Mouse (Mus musculus) stomach, embryonic 15.5 days (tissue): ENCODE results near the gene Tnfsf9. TPM values are rescaled to one million over a fixed set of nuclear protein-coding genes. Genes with fewer than 3 reads are reported as not detected.
A peak's percentile ranks its signal among the peaks of the same experiment; 100 is the strongest.

ENCODE experiments used
- ATAC-seq: fragments of 200-750 bp; cut with Nextera tagmentation; 2 replicates; pipeline ENCODE4 v1.8.0; 2017; ENCODE audit warnings: low read depth, moderate number of reproducible peaks, moderate TSS enrichment; ENCODE audit not compliant: insufficient read depth, low FRiP score
- H3K27ac ChIP-seq: fragments of 300-500 bp; sonication (generic); 2 replicates; pipeline ENCODE4 v1.5.1; 2015; ENCODE audit warnings: mild to moderate bottlenecking, inconsistent platforms
- H3K27me3 ChIP-seq: fragments of 300-500 bp; sonication (generic); replicated peaks from 2 replicates; pipeline ENCODE4 v1.6.1; 2015; ENCODE audit warnings: inconsistent platforms
- H3K36me3 ChIP-seq: fragments of 300-500 bp; sonication (generic); 2 replicates; pipeline ENCODE4 v1.6.1; 2015; ENCODE audit warnings: inconsistent platforms
- H3K4me1 ChIP-seq: fragments of 300-500 bp; sonication (generic); 2 replicates; pipeline ENCODE4 v1.6.1; 2015; ENCODE audit warnings: inconsistent platforms
- H3K4me2 ChIP-seq: fragments of 300-500 bp; sonication (generic); 2 replicates; pipeline ENCODE4 v1.6.1; 2015; ENCODE audit warnings: mild to moderate bottlenecking, inconsistent platforms
- H3K4me3 ChIP-seq: fragments of 300-500 bp; sonication (generic); replicated peaks from 2 replicates; pipeline ENCODE4 v1.5.1; 2015; ENCODE audit warnings: inconsistent platforms
- H3K9ac ChIP-seq: fragments of 300-500 bp; sonication (generic); 2 replicates; pipeline ENCODE4 v1.6.1; 2015; ENCODE audit warnings: inconsistent platforms
- H3K9me3 ChIP-seq: fragments of 300-500 bp; sonication (generic); 2 replicates; pipeline ENCODE4 v1.6.1; 2016; ENCODE audit warnings: inconsistent platforms
- WGBS: fragments of 180-500 bp; shearing (Covaris S2); methylation state at CpG from one replicate; pipeline ENCODE4 v1.1.7; 2015; 5-methylcytosine and 5-hydroxymethylcytosine counted together
- polyA plus RNA-seq: library from polyadenylated mRNA; unstranded; fragments of >200 nt; fragmentation: Nextera tagmentation; extraction: Ambion mirVana; gene quantifications from 2 replicates; pipeline ENCODE4 v1.2.1, GENCODE M21; 2015

Gene Tnfsf9
- polyA plus RNA-seq, 1 experiment from 2014 or later: 10.1 TPM

GRCm38 (mm10) chr17:57070699-57071098 lies 34.4 kb upstream of the Tnfsf9 start:
- H3K4me1 ChIP-seq: 0 out of 2 replicates have a peak, but pooled peaks cover 3% of the 10 kb centered on the region
- H3K9ac ChIP-seq: no peak overlapping the region
- 6% methylated on average over 11 of the region's 11 CpGs for WGBS

GRCm38 (mm10) chr17:57076916-57077315 lies 28.2 kb upstream of the Tnfsf9 start:
- no peaks in the 10 kb centered on the region for H3K36me3 ChIP-seq
- H3K9ac ChIP-seq: no peak overlapping the region
- 42% methylated on average over 3 of the region's 3 CpGs for WGBS
- H3K4me3 ChIP-seq: no peak overlapping the region
- no peak overlapping the region for H3K27ac ChIP-seq
- no peaks in the 10 kb centered on the region for H3K27me3 ChIP-seq
- H3K4me2 ChIP-seq: no peak overlapping the region
- no peak for ATAC-seq
- no peaks in the 10 kb centered on the region for H3K9me3 ChIP-seq
- peaks cover 10% of the 10 kb centered on the region; the same call in 1 of the 2 replicates for H3K4me1 ChIP-seq

More at GRCm38 (mm10) chr17:57070699-57071098, 34.4 kb upstream of the Tnfsf9 start:
- H3K36me3 ChIP-seq: no peaks in the 10 kb centered on the region
- peak overlapping the region; percentile 12; the same call in 1 of the 2 replicates for H3K4me3 ChIP-seq
- peak; percentile 84 for ATAC-seq
- no peaks in the 10 kb centered on the region for H3K27me3 ChIP-seq
- no peak overlapping the region for H3K27ac ChIP-seq
- H3K9me3 ChIP-seq: no peaks in the 10 kb centered on the region
- peak overlapping the region; percentile 35 for H3K4me2 ChIP-seq

- no peaks in the 10 kb centered on the region for H3K9me3 ChIP-seq
- ATAC-seq: no peak
- H3K9ac ChIP-seq: no peak within 1 kb of the TSS
- H3K27ac ChIP-seq: 0 out of 2 replicates have a peak within 1 kb of the TSS, but pooled peaks have one; percentile 26
- H3K36me3 ChIP-seq: no peaks in the 10 kb centered on the region
- H3K4me3 ChIP-seq: no peak within 1 kb of the TSS
- H3K4me2 ChIP-seq: peak within 1 kb of the TSS; percentile 10; the same call in 1 of the 2 replicates
- H3K4me1 ChIP-seq: peaks cover 10% of the 10 kb centered on the region; the same call in 1 of the 2 replicates
- H3K27me3 ChIP-seq: no peaks in the 10 kb centered on the region
- WGBS: 37% methylated on average over 6 of the region's 6 CpGs
Observed at GRCm38 (mm10) chr17:57078336-57078735, 26.8 kb upstream of the Tnfsf9 start, which contains the start of gene Dennd1c. Gene Dennd1c, minus strand, starts transcription at chr17:57078514.

- Histone ChIP-seq H3K9ac (no peak overlapping the region), H3K4me2 (no peak overlapping the region), H3K27ac (no peak overlapping the region; the same call in 1 of the 2 replicates), H3K36me3 (no peaks in the 10 kb centered on the region), H3K4me3 (no peak overlapping the region), H3K27me3 (no peaks in the 10 kb centered on the region), H3K4me1 (peaks cover 10% of the 10 kb centered on the region; the same call in 1 of the 2 replicates), H3K9me3 (no peaks in the 10 kb centered on the region)
- 51% methylated on average over 3 of the region's 3 CpGs for WGBS
- ATAC-seq: peak; percentile 76
Observed at GRCm38 (mm10) chr17:57079919-57080318, 25.2 kb upstream of the Tnfsf9 start.

GRCm38 (mm10) chr17:57081234-57081842 lies 23.8 kb upstream of the Tnfsf9 start:
- Histone ChIP-seq H3K27me3 (no peaks in the 10 kb centered on the region), H3K9ac (no peak overlapping the region), H3K4me3 (no peak overlapping the region), H3K4me2 (no peak overlapping the region), H3K36me3 (no peaks in the 10 kb centered on the region), H3K9me3 (no peaks in the 10 kb centered on the region), H3K4me1 (peaks cover 10% of the 10 kb centered on the region; the same call in 1 of the 2 replicates), H3K27ac (no peak overlapping the region)
- no peak for ATAC-seq
- WGBS: 92% methylated on average over 31 of the region's 31 CpGs

- no peak overlapping the region for H3K4me2 ChIP-seq
- peaks cover 17% of the 10 kb centered on the region; the same call in 1 of the 2 replicates for H3K4me1 ChIP-seq
- no peaks in the 10 kb centered on the region for H3K9me3 ChIP-seq
- no peaks in the 10 kb centered on the region for H3K36me3 ChIP-seq
- 0 out of 2 replicates have a peak, but pooled peaks cover 5% of the 10 kb centered on the region for H3K27me3 ChIP-seq
- no peak overlapping the region for H3K4me3 ChIP-seq
- no peak overlapping the region for H3K9ac ChIP-seq
- no peak for ATAC-seq
- WGBS: 78% methylated on average over 5 of the region's 5 CpGs
- no peak overlapping the region for H3K27ac ChIP-seq
Observed at GRCm38 (mm10) chr17:57082481-57082880, 22.6 kb upstream of the Tnfsf9 start.

GRCm38 (mm10) chr17:57085970-57086757 lies 19.0 kb upstream of the Tnfsf9 start:
- Histone ChIP-seq H3K4me2 (no peak overlapping the region), H3K27ac (no peak overlapping the region), H3K27me3 (0 out of 2 replicates have a peak, but pooled peaks cover 5% of the 10 kb centered on the region), H3K9ac (no peak overlapping the region), H3K4me3 (no peak overlapping the region), H3K4me1 (0 out of 2 replicates have a peak, but pooled peaks cover 8% of the 10 kb centered on the region), H3K36me3 (no peaks in the 10 kb centered on the region), H3K9me3 (no peaks in the 10 kb centered on the region)
- 85% methylated on average over 11 of the region's 11 CpGs for WGBS
- no peak for ATAC-seq

GRCm38 (mm10) chr17:57087049-57087832 lies 17.9 kb upstream of the Tnfsf9 start, which contains the start of gene Tubb4a:
Gene Tubb4a, minus strand, starts transcription at chr17:57087782.
- Histone ChIP-seq H3K27ac (no peak within 1 kb of the TSS), H3K4me3 (peak within 1 kb of the TSS; percentile 40), H3K36me3 (no peaks in the 10 kb centered on the region), H3K27me3 (0 out of 2 replicates have a peak, but pooled peaks cover 5% of the 10 kb centered on the region), H3K9ac (no peak within 1 kb of the TSS), H3K4me1 (0 out of 2 replicates have a peak, but pooled peaks cover 8% of the 10 kb centered on the region), H3K9me3 (no peaks in the 10 kb centered on the region), H3K4me2 (peak within 1 kb of the TSS; percentile 58)
- 1% methylated on average over 31 of the region's 31 CpGs for WGBS
- peak; percentile 70 for ATAC-seq

GRCm38 (mm10) chr17:57094222-57094621 lies 10.9 kb upstream of the Tnfsf9 start:
- no peak for ATAC-seq

GRCm38 (mm10) chr17:57095855-57096622 lies 9.1 kb upstream of the Tnfsf9 start:
- ATAC-seq: peak; percentile 86
- 2% methylated on average over 18 of the region's 19 CpGs for WGBS
- H3K36me3 ChIP-seq: no peaks in the 10 kb centered on the region
- no peak overlapping the region for H3K27ac ChIP-seq
- peak overlapping the region; percentile 51 for H3K4me2 ChIP-seq
- 0 out of 2 replicates have a peak, but pooled peaks cover 6% of the 10 kb centered on the region for H3K4me1 ChIP-seq
- no peaks in the 10 kb centered on the region for H3K27me3 ChIP-seq
- peak overlapping the region; percentile 28 for H3K4me3 ChIP-seq
- H3K9ac ChIP-seq: no peak overlapping the region
- no peaks in the 10 kb centered on the region for H3K9me3 ChIP-seq

More at GRCm38 (mm10) chr17:57094222-57094621, 10.9 kb upstream of the Tnfsf9 start:
- Histone ChIP-seq H3K27ac (no peak overlapping the region), H3K4me1 (0 out of 2 replicates have a peak, but pooled peaks cover 6% of the 10 kb centered on the region), H3K9ac (no peak overlapping the region), H3K36me3 (no peaks in the 10 kb centered on the region), H3K9me3 (no peaks in the 10 kb centered on the region), H3K4me3 (no peak overlapping the region), H3K4me2 (no peak overlapping the region), H3K27me3 (no peaks in the 10 kb centered on the region)
- 97% methylated on average over 3 of the region's 3 CpGs for WGBS

- 1% methylated on average over 11 of the region's 11 CpGs for WGBS
Observed at GRCm38 (mm10) chr17:57096623-57096920, 8.6 kb upstream of the Tnfsf9 start.

More at GRCm38 (mm10) chr17:57096623-57096920, 8.6 kb upstream of the Tnfsf9 start:
- Histone ChIP-seq H3K4me2 (peak overlapping the region; percentile 51), H3K9ac (no peak overlapping the region), H3K9me3 (no peaks in the 10 kb centered on the region), H3K36me3 (no peaks in the 10 kb centered on the region), H3K27ac (no peak overlapping the region), H3K4me3 (peak overlapping the region; percentile 28), H3K4me1 (0 out of 2 replicates have a peak, but pooled peaks cover 6% of the 10 kb centered on the region), H3K27me3 (no peaks in the 10 kb centered on the region)
- peak; percentile 85 for ATAC-seq
